Mouse (Mus musculus): ENCODE data around the gene Clec2h.

- TF ChIP-seq CTCF (IDR thresholded peaks at IDR 0.05; ENCODE audit: borderline replicate concordance, insufficient read depth, low read depth, low read length), result no peak
- no peak for TF ChIP-seq POLR2A (IDR thresholded peaks at IDR 0.05; ENCODE audit: borderline replicate concordance, insufficient read depth, low read length)
Observed at GRCm38 (mm10) chr6:128701691-128702090, 39.5 kb downstream of the Clec2h start.
